Mouse (Mus musculus) T-helper 17 cell (primary cell): ENCODE data around the gene Vmn2r117.
"Not testable (repeated sequence)": the region's sequence is repeated elsewhere in the genome, so short reads cannot be mapped to it uniquely, and the experiment has no call there.

Experiments
- in situ Hi-C, 2 experiments: fragments of 300-600 bp; cut with MboI, MseI; formaldehyde crosslinking; loops; 1 replicate in 1 of 2; 2 replicates in 1 of 2; pipeline ENCODE4 v1.15.1; 2025; ENCODE audit warnings: high pct_unique_total_duplicates in 2 of 2

The Vmn2r117 gene

GRCm38 (mm10) chr17:23479599-23479998 is at the start of gene Vmn2r117:
Gene Vmn2r117, minus strand, starts transcription at chr17:23479699.
- in situ Hi-C loops, result loop anchor here (5.0 kb wide), 2 partner anchors 132 to 167 kb away; partner anchors contain the start of gene Vmn2r114 (in 2 of the 2)

GRCm38 (mm10) chr17:23522941-23523732 is 43.6 kb upstream of the Vmn2r117 start:
- in situ Hi-C loops, result not testable (repeated sequence)

GRCm38 (mm10) chr17:23518701-23519423 is 39.4 kb upstream of the Vmn2r117 start:
- in situ Hi-C loops, result no loop called here

GRCm38 (mm10) chr17:23433150-23433679 is 46.3 kb downstream of the Vmn2r117 start:
- in situ Hi-C loops, result loop anchor here in 1 of 2 experiments (5.0 kb wide), 1 partner anchor 79 kb away; no protein-coding TSS in a partner anchor
